Mouse (Mus musculus) kidney, postnatal 0 days (tissue): ENCODE data around the gene Nepro. TPM values are rescaled to one million over a fixed set of nuclear protein-coding genes. Genes with fewer than 3 reads are reported as not detected.

Experiments used
- ATAC-seq: fragments of 200-750 bp; cut with Nextera tagmentation; replicated peaks from 2 replicates; pipeline ENCODE4 v1.8.0; 2017; ENCODE audit warnings: low read depth, moderate number of reproducible peaks, moderate TSS enrichment, moderate library complexity; ENCODE audit not compliant: low FRiP score
- DNase-seq: peaks from one replicate; pipeline ENCODE4 v3.0.0-alpha.2; 2016; ENCODE audit warnings: low spot score
- H3K27ac ChIP-seq: fragments of 300-500 bp; sonication (generic); 2 replicates; pipeline ENCODE4 v1.5.1; 2014; ENCODE audit warnings: mild to moderate bottlenecking
- H3K27me3 ChIP-seq: fragments of 300-500 bp; sonication (generic); 2 replicates; pipeline ENCODE4 v1.6.1; 2014; ENCODE audit warnings: low read length, mixed read lengths; ENCODE audit not compliant: insufficient read depth
- H3K36me3 ChIP-seq: fragments of 300-500 bp; sonication (generic); 2 replicates; pipeline ENCODE4 v1.6.1; 2014; ENCODE audit warnings: low read length, mixed read lengths; ENCODE audit not compliant: insufficient read depth
- H3K4me1 ChIP-seq: fragments of 300-500 bp; sonication (generic); replicated peaks from 2 replicates; pipeline ENCODE4 v1.6.1; 2014; ENCODE audit warnings: antibody characterized with exemption, low read length, mixed read lengths; ENCODE audit not compliant: insufficient read depth
- H3K4me2 ChIP-seq: fragments of 300-500 bp; sonication (generic); 2 replicates; pipeline ENCODE4 v1.6.1; 2014; ENCODE audit warnings: mild to moderate bottlenecking, low read length, moderate library complexity, mixed read lengths
- H3K4me3 ChIP-seq: fragments of 300-500 bp; sonication (generic); replicated peaks from 2 replicates; pipeline ENCODE4 v1.5.1; 2014; ENCODE audit warnings: low read depth, low read length
- H3K9ac ChIP-seq: fragments of 300-500 bp; sonication (generic); 2 replicates; pipeline ENCODE4 v1.6.1; 2014; ENCODE audit warnings: low read depth, low read length
- H3K9me3 ChIP-seq: fragments of 300-500 bp; sonication (generic); replicated peaks from 2 replicates; pipeline ENCODE4 v1.6.1; 2016; ENCODE audit warnings: low read length, inconsistent platforms, mixed read lengths
- CTCF ChIP-seq: IDR thresholded peaks from 2 replicates; pipeline ENCODE4 v1.5.1; 2016; ENCODE audit warnings: antibody characterized with exemption, low read depth, mild to moderate bottlenecking, moderate library complexity
- WGBS: fragments of 180-500 bp; shearing (Covaris S2); extraction: QIAGEN DNeasy Blood & Tissue Kit; methylation state at CpG from one replicate; pipeline ENCODE4 v1.1.7; 2014; 5-methylcytosine and 5-hydroxymethylcytosine counted together
- polyA plus RNA-seq: library from polyadenylated mRNA; unstranded; fragments of >200 nt; fragmentation: Nextera tagmentation; extraction: Ambion mirVana; gene quantifications from 2 replicates; pipeline ENCODE4 v1.2.1, GENCODE M21; 2015

The Nepro gene
- polyA plus RNA-seq, 1 experiment from 2014 or later: 5.1 TPM

DNA sequence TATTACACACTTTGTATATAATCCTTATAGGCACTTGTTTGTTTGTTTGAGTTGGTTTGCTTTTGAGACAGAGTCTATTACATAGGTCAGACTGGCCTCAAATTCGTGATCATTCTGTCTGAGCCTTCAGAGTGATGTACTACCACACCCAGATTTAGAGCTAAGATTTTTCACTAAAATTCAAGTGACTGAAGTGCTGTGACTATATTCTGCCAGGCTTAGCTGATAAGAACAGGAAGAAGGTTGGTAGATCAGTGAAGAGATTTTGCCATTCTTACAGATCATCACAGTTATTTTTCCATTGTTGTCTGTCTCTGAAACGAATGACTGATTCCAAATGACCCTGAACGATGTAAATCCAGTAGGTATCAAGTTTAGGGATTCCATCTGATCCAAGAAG is 23.9 kb downstream of the Nepro start:
- 50% methylated on average over 3 of the region's 3 CpGs for WGBS
- H3K9me3 ChIP-seq: no peaks in the 10 kb centered on the region
- 0 out of 2 replicates have a peak, but pooled peaks cover 3% of the 10 kb centered on the region for H3K36me3 ChIP-seq
- no peak for DNase-seq
- H3K4me3 ChIP-seq: no peak overlapping the region
- H3K4me2 ChIP-seq: no peak overlapping the region
- no peak for TF ChIP-seq CTCF
- no peak overlapping the region for H3K27ac ChIP-seq
- H3K27me3 ChIP-seq: no peaks in the 10 kb centered on the region
- H3K4me1 ChIP-seq: peaks cover 5% of the 10 kb centered on the region; the same call in 1 of the 2 replicates
- no peak for ATAC-seq
- H3K9ac ChIP-seq: no peak overlapping the region

DNA sequence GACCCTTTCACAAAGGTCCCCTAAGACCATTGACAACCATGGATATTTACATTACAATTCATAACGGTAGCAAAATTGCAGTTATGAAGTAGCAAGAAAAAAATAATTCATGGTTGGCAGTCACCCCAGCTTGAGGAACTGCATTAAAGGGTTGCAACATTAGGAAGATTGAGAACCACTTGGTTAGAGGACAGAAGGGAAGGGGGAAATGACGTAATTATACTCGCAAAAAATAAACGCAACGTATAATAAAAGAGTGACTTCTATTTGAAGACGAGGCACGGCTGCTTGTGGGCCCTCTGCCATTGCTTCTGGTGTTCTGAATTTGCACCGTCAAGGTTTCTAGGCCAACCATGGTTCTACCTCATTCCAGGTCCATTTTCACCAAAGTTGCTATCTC is 33.6 kb downstream of the Nepro start:
- no peak for ATAC-seq
- Histone ChIP-seq H3K9me3 (no peaks in the 10 kb centered on the region), H3K36me3 (no peaks in the 10 kb centered on the region), H3K9ac (no peak overlapping the region), H3K27ac (no peak overlapping the region), H3K4me1 (no peaks in the 10 kb centered on the region), H3K4me3 (no peak overlapping the region), H3K27me3 (no peaks in the 10 kb centered on the region), H3K4me2 (no peak overlapping the region)
- TF ChIP-seq CTCF: no peak
- DNase-seq: no peak
- 66% methylated on average over 8 of the region's 8 CpGs for WGBS

DNA sequence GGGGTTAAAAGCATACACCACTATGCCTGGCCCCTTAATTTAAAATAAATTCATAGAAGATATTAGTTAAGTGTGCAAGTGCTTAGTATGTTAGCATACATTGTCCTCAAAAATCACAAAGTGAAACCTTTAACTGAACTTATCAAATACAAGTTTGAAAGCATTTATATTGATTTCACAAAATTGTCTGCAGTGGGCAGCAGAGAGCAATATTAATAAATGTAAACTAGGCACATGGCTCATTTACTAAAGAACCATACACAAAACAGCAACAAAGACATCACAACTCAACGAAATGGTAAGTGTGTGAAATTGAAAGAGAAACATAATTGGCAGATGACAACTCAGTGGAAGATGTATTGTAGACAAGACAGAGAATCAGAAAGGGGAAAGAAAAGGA is 37.7 kb downstream of the Nepro start:
- Histone ChIP-seq H3K9ac (no peak overlapping the region), H3K4me1 (no peaks in the 10 kb centered on the region), H3K4me3 (no peak overlapping the region), H3K36me3 (no peaks in the 10 kb centered on the region), H3K27ac (no peak overlapping the region), H3K4me2 (no peak overlapping the region), H3K27me3 (no peaks in the 10 kb centered on the region), H3K9me3 (no peaks in the 10 kb centered on the region)
- no peak for ATAC-seq
- TF ChIP-seq CTCF: peak; percentile 55; the same call in 1 of the 2 replicates
- WGBS: 78% methylated on average over 1 of the region's 1 CpGs
- DNase-seq: peak; percentile 18

DNA sequence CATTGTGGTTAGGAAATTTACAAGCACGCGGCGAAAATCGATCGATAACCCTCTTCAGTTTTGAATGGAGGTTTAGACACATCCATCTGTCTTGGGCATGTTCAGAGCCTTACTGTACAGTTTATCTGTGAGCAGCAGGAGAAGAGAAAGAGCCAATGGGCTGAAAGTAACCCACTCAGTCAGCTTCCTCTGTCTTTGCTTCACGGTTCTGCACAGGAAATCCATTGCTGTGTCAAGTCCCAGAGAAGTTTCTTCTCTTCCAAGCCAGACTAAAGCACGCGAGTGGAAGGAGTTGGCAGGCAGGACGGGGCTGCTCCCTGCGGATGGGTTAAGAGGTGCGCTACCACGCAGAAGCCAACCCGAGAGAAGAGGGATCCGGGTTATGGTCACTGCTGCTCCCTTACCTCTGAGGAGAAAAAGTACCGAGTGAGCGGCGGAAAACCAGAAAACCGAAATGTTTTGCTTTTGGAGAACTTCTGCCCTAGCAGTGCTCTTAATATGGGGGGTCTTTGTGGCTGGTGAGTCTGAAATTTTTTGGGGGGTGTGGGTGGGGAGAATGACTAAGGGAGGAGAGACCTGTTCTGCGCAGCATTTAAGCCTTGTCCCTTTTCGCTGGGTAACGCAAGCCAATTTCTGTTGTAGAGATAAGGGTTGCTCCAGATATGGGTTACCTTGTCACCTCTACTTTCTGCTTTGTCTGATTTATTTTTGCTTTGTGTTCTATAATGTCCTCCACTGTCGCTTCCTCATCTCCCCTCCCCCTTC is 41.6 kb downstream of the Nepro start, which contains the start of gene Cd200r1:
Cd200r1 (plus strand) TSS at position 182 of the 765 bp plus-strand sequence.
- 75% methylated on average over 22 of the region's 22 CpGs for WGBS
- no peak for ATAC-seq
- no peaks in the 10 kb centered on the region for H3K9me3 ChIP-seq
- no peaks in the 10 kb centered on the region for H3K27me3 ChIP-seq
- H3K4me1 ChIP-seq: no peaks in the 10 kb centered on the region
- H3K4me3 ChIP-seq: no peak within 1 kb of the TSS
- no peak within 1 kb of the TSS for H3K9ac ChIP-seq
- no peak for DNase-seq
- H3K27ac ChIP-seq: no peak within 1 kb of the TSS
- H3K4me2 ChIP-seq: no peak within 1 kb of the TSS
- H3K36me3 ChIP-seq: no peaks in the 10 kb centered on the region
- TF ChIP-seq CTCF: no peak

DNA sequence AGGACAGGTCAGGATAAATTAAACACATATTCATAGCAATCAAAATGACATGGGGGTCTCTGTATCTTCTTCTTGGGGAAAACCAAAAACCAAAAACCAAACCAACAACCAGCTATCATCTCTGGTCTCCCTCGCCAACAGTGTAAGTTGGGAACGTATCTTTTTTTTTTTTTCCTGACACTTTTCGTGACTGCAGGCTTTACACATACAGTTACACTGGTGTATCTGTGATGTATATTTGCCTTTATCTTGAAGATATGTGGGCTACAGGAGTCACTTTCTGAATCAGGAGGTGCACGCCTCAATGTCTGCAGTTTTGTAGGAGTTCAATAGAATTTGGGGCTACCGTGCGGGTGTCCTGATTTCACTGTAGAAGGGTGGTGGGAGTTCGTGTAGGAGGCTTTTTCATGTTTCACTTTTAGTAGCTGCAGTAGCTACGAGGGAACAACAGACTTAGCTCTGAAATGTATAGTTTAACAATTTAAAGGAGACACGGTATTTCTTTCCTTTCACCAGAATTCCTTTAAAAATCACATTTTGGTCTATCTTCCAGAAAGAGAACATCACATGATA is 42.3 kb downstream of the Nepro start:
- no peaks in the 10 kb centered on the region for H3K36me3 ChIP-seq
- TF ChIP-seq CTCF: no peak
- H3K27me3 ChIP-seq: no peaks in the 10 kb centered on the region
- no peaks in the 10 kb centered on the region for H3K9me3 ChIP-seq
- DNase-seq (no peak), ATAC-seq (no peak)
- no peaks in the 10 kb centered on the region for H3K4me1 ChIP-seq
- WGBS: 73% methylated on average over 9 of the region's 9 CpGs
- no peak overlapping the region for H3K4me3 ChIP-seq
- no peak overlapping the region for H3K27ac ChIP-seq
- H3K9ac ChIP-seq: no peak overlapping the region
- H3K4me2 ChIP-seq: no peak overlapping the region

DNA sequence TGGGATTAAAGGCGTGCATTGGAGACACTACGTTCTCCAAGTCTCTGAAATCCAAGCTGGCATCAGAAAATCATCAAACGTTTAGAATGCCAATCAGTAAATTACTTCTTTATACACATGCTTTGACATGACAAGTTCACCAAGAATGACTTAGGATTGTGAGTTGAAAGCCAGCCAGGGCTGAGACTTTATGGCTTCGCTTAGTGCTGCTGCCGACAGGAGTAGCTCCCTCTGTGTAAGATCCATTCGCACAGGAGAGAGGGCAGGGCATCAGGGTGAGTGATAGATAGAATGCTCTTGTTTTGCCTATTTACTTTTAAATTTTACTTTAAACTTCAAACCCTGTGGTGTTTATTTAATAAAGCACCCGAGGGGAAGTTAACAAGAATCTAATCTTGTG is 43.4 kb downstream of the Nepro start:
- Histone ChIP-seq H3K27ac (no peak overlapping the region), H3K27me3 (no peaks in the 10 kb centered on the region), H3K4me2 (no peak overlapping the region), H3K9me3 (no peaks in the 10 kb centered on the region), H3K4me3 (no peak overlapping the region), H3K36me3 (no peaks in the 10 kb centered on the region), H3K9ac (no peak overlapping the region), H3K4me1 (no peaks in the 10 kb centered on the region)
- ATAC-seq (no peak), DNase-seq (no peak)
- 79% methylated on average over 7 of the region's 7 CpGs for WGBS
- no peak for TF ChIP-seq CTCF
